Mouse (Mus musculus): Measurements from ENCODE around the gene Amy2a5. TPM values are rescaled to one million over a fixed set of nuclear protein-coding genes. Genes with fewer than 3 reads are reported as not detected.
"Not testable (repeated sequence)": the region's sequence is repeated elsewhere in the genome, so short reads cannot be mapped to it uniquely, and the experiment has no call there.

The Amy2a5 gene
- not detected in 2 replicates for polyA plus RNA-seq (2012; rRNA removed)

DNA sequence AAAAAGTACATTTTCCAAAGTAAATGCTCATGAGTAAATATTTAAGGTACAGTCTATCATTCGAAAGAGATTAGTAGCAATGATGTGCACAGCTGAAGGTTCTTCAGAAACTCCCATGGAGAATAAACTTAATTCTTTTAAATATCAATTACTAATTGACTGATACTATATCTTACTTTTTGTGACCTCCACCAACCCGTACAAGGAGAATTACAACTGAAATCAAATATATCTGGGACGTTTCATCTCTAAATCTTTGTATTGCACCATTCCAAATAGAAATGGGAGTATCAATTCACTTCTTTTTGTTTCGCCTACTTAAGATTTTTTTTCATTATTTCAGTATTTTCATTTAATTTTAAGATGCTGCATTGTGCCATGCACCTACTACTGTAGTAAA, at the start of gene Amy2a5:
Gene Amy2a5, minus strand, starts transcription at position 101 of the 400 bp plus-strand sequence.
- DNase-seq (ENCODE audit: low read depth) = not testable (repeated sequence)

DNA sequence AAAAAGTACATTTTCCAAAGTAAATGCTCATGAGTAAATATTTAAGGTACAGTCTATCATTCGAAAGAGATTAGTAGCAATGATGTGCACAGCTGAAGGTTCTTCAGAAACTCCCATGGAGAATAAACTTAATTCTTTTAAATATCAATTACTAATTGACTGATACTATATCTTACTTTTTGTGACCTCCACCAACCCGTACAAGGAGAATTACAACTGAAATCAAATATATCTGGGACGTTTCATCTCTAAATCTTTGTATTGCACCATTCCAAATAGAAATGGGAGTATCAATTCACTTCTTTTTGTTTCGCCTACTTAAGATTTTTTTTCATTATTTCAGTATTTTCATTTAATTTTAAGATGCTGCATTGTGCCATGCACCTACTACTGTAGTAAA, 32.7 kb upstream of the Amy2a5 start, which contains the start of gene Amy2a4:
Gene Amy2a4, minus strand, starts transcription at position 101 of the 400 bp plus-strand sequence.
- not testable (repeated sequence) for DNase-seq (ENCODE audit: low read depth)

DNA sequence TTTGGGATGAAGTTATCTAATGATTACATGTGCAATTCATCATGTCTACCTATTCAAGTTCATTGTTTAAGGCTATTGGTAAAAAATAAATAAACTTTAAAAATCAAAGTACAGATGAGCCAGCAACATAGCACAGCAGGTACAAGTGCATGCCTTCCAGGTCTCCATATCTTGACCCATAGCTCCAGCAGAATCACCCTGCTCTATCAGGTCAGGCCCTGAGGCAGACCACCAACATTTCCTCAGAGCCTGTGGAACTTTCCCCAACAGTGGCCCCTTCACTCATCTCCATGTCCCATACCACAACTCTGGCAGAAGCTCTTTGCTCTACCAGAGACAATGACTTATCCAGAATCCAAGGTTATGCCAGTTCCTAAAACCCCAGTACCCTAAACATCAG, 21.6 kb upstream of the Amy2a5 start:
- not testable (repeated sequence) for DNase-seq (ENCODE audit: low read depth)

DNA sequence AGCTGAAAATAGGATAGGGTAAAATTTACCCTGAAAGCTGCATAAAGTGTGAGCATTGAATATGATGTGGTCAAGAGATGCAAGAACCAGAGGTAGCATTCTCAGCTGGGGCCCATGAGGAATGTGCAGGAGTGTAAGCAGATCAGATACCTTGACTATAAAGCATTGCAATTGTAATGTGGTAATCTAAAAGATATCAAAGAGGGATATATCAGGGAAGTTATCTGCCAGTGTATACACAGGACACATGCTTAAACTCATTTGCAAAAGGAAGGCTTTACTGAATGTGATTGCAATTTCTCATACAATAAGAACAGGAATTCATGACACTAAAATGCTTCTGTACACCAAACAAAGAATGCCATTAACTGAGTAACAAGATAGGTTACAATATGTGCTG, 20.9 kb upstream of the Amy2a5 start:
- DNase-seq (ENCODE audit: low read depth) = not testable (repeated sequence)

DNA sequence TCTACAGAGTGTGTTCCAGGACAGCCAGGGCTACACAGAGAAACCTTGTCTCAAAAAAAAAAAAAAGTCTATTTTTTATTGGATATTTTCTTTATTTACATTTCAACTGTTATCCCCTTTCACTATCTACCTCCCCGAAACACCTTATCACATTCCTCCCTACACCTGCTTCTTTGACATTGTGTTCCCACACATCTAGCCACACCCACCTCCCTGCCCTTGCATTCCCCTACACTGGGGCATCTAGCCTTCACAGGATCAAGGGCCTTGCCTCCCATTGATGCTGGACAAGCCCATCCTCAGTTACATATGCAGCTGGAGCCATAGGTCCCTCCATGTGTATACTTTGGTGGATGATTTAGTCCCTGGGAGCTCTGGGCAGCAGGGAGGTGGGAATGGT, 31.5 kb downstream of the Amy2a5 start:
- no peak for DNase-seq (ENCODE audit: low read depth)

More for the DNA sequence above, 31.5 kb downstream of the Amy2a5 start:
- TF ChIP-seq POLR2A (IDR thresholded peaks at IDR 0.05; ENCODE audit: borderline replicate concordance, extremely low read depth, insufficient read depth, insufficient read length, poor library complexity, severe bottlenecking) = no peak
- TF ChIP-seq CTCF (IDR thresholded peaks at IDR 0.05; ENCODE audit: borderline replicate concordance, extremely low read depth, insufficient read depth, insufficient read length) = no peak

Other genes starting within 250 kb of the Amy2a5 start
- gene Amy2a4, start 32.6 kb upstream of the Amy2a5 start, polyA plus RNA-seq (2012; rRNA removed) = 0.04 and 0.06 TPM in 2 replicates
- gene Amy2a3, start 65.2 kb upstream of the Amy2a5 start, polyA plus RNA-seq (2012; rRNA removed) = 0.04 and 0.06 TPM in 2 replicates
- gene Amy2a2, start 97.8 kb upstream of the Amy2a5 start, polyA plus RNA-seq (2012; rRNA removed) = 0.04 and 0.06 TPM in 2 replicates

Measured in brain, embryonic 14.5 days (tissue).